Mouse (Mus musculus): ENCODE data around the gene Cisd1.
A peak's percentile ranks its signal among the peaks of the same experiment; 100 is the strongest.

Cisd1 gene

DNA sequence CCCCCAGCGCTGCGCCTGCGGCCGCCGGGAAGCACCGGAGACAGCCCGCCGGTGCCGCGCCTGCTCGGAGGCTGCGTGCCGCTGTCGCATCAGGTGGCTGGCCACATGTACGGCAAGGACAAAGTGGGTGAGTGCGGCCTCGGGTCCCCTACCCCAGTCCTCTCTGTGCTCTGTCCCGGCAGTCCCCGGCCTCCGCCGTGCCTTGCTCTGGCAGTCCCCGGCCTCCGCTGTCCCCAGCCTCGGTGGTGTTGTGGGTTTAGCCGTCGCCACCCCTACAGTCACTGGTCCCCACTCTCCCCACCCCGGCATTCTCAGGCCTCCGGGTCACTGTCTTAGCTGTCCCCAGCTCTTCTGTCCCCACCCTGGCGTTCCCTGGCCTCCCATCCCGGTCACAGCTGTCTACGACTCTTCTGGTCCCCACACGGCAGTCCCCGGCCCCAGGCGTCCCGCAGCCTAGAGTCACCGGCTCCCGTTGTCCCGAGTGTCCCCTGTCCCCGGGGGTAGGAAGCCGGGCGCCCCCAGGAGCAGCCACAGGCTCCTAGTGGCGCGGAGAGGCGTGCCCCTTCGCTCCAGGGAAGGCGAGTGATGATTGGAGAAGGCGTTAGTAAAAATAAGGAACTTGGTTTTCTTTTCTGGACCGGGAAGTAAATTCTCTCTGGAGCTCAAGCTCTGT is 3.3 kb upstream of the Cisd1 start:
- no peak for DNase-seq

DNA sequence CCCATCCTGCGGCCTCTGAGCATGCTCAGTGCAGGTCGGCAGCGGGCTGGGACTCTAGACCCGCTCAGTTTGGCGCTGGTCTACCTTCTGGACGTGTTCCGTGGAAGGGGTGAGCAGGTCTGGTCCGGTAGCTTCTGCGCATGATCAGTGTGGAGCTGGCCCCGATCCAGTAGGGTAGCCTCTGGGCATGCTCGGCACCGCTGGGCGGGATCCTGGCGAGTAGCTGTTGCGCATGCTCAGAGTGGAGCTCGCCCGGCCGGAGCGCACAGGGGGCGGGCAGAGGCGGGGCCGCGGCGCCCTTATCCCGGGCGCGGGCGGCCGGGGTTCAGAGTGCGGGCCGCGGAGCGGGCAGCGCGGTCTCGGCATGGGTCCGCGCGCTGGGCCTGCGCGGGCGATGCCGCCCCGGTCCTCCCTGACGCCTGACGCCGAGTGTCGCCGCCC is 2.8 kb upstream of the Cisd1 start, which contains the start of gene Ipmk:
Gene Ipmk (plus strand): TSS at position 255 of the 441 bp plus-strand sequence.
- peak; percentile 100 for DNase-seq

- DNase-seq, result peak in 1 of 2 experiments; percentile 87
These were observed 2.2 kb upstream of the Cisd1 start for GRCm38 (mm10) chr10:71346722-71347508.

GRCm38 (mm10) chr10:71346106-71346505 is 1.4 kb upstream of the Cisd1 start:
- no peak for DNase-seq

DNA sequence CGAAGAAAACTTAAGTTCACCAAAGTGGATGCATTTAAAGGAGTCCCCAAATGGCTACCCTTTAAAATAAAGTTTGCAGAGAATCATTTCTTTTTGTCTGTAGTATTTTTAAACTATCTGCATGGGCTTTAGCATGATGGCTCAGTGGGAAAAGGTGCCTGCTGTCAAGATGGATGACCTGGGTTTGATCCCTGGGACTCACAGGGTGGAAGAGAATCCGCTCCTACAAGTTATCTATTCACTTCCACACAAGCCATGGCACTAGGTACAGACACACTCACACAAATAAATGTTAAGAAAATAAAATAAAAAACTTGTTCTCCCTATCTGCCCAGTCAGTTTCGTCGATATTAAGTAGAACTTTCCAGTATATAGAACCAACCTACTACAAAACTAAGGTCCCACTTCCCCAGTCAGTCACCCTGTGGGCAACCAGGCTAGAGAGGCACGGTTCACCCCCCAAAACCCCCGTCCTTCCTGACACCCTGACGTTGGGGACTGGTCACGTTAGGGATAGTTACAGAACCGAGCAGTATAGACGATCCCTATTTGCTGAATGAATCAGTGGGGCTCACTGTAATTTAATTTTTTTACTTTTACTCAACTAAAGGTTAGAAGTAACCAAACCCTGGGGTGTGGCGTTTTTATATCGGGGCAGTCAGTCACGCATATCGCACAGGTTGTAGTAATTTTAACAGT is 1.0 kb downstream of the Cisd1 start:
- no peak for DNase-seq

DNA sequence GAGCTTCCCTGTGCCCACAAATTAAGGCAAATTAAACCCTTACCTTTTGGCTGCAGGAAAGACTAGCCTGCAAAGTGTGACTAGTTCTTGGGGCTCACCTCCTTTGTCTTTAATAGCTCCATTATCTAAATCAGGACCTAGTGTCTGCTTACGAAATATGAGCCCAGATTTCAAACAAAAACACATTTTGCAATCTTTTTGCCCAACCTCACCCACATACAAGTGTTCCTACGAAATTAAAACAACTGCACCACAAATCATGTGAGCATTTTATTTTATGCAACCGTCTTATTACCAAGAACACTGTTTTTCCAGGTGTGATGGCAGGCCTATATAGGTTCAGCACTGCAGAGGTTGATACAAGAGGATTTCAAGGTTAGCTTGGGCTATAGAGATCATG is 1.6 kb downstream of the Cisd1 start:
- no peak for DNase-seq

DNA sequence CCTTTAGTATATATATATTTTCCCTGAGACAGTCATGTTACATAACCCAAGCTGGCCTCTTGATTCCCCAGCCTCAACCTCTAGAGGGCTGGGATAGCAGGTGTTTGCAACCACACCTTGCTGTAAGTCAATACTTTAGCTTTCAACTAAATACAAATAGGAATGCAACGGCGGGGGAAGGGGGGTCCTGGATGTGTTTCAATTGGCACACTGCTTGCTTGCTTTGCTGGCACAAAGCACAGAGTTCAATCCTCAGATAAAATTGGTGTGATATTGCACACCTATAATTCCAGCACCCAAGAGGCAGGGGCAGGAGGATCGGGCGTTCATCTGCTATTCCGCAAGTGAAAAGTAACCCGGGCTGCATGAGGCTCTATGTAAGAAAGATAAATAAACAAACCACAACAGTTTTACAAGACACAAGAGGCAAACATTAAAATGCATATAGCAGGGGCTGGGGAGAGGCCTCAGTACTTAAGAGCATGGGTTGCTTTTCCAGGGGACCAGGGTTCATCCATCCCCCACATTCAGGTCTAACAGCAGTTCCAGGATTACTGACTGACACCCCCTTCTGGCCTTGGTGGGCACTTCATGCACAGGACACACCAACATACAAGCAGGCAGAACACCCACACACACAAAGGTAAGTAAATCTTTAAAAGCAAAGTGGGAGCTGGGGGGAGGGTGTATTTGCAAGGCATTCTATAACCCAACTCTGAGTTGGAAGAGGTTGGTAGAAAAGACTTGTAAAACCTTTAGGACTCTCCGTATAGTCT is 2.5 kb downstream of the Cisd1 start:
- DNase-seq, result peak in 1 of 2 experiments; percentile 48

GRCm38 (mm10) chr10:71341290-71341689 is 3.5 kb downstream of the Cisd1 start:
- no peak for DNase-seq

DNA sequence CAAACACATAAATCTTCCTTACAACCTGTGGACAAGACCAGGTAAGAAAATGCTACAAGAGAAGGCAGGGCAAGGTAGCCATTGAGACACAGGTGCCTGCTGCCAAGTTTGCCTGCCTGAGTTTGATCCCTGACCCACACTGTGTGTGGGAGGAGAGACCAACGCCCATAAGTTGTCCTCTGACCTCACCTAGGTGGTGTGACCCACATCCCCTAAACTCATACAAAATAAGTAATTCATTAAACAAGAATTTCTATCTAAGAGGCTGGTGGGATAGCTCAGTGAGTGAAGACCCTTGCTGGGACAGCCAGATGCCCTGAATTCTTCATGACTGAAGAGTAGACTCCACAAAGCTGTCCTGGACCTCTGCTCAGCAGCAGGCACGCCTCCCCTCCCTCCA is 4.6 kb downstream of the Cisd1 start:
- DNase-seq, result no peak

GRCm38 (mm10) chr10:71339463-71339862 is 5.3 kb downstream of the Cisd1 start:
- no peak for DNase-seq

DNA sequence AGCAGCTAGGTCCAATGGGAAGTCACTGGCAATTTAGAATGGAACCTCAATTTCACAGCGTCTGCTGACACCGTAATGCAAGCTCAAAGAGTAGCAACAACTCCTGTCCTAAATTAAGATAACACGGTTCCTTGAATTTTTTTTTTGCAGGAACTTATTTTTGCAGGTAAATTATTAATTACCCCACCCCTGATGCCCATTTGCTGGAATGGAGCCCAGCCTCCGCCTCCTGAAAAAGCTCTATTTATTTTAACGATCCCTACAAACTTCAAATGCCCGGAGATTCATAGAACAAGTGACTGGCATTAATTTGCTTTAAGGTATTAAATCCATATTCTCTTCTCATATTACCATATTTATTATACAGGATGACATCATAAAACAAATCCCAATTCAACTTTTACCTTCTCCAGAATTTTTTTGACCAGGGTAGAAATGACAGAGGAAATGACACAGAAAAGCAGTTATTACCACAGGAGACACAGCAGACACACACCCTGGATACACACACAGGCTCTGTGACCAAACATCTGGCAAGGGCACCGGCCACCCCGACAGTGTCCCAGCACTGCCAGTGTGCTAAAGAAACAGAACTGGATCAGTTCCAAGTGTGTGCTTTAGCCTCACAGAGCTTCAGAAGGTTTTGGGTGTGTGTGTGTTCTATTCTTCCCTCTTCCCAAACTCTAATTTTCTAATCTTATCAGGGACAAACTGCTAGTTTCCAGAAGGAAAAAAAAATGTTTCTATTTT is 6.4 kb downstream of the Cisd1 start:
- no peak for DNase-seq

DNA sequence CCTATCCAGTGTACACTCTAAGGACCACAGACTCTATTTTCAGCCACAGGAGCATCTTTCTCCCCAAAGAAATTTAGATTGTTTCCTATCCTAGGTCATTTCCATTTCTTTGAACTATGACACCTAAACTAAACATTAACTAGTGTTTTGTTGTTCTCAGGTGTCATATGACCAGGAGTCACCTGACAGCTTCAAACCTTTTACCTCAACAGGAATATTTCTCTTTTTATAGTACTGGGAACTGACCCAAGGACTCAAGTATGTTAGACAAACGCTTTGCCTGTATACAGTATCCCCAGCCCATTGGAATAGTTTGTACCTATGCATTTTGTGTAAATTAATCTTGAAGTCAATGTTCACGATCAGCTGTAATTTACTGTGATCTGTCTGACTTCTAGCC is 7.0 kb downstream of the Cisd1 start:
- DNase-seq, result no peak

DNA sequence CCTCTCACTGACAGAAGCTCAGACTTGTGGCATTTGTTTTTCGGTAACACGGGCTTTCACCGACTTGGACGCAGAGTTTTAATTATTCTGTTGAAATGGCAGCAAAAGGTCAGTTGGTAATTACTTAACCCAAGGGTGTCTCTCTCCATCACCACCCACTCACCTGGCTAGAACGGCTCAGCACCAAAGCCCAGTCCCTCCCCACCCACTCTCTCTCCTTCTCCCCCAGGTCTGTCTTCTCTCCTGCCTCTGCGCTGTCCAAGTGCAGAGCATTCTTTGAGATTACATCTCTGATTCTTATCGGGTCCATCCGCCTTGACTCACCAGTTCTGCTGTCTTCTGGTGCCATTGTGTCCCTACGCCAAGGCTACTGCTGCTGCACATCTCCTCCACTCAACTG is 11.9 kb downstream of the Cisd1 start:
- no peak for DNase-seq

DNA sequence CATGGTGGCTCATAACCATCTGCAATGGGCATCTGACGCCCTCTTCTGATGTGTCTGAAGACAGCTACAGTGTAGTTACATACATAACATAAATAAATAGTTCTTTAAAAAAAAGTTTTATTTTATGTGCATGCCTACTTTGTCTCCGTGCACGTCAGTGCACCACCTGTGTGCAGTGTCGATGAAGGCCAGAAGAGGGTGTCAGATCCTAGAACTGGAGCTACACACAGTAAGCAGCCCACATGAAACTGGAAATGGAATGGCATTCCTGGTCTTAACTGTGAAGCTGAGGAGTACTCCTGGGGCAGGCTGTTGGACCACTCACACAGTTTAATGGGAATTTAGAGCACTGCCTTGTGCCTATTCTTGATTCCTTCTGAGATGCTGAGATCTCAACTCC is 12.4 kb downstream of the Cisd1 start:
- DNase-seq, result no peak

GRCm38 (mm10) chr10:71331908-71332307 is 12.8 kb downstream of the Cisd1 start:
- DNase-seq, result no peak

DNA sequence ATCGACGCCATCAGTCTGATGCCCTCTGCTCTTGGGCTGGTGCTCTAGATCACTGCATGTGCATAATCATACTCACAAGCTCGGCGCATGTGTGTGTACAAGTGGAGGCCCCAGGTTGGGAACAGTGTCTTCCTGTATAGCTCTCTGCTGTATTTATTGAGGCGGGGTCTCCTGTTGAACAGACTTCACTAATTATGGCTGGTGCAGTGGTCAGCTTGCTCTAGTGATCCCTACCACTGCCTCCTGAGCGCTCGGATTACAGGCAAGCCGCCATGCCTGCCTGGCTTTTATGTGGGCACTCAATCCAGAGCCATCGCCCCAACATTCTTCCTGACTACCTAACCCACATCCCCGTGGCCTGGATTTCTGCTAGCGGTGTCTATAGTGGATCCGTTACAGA is 14.7 kb downstream of the Cisd1 start:
- DNase-seq, result no peak

DNA sequence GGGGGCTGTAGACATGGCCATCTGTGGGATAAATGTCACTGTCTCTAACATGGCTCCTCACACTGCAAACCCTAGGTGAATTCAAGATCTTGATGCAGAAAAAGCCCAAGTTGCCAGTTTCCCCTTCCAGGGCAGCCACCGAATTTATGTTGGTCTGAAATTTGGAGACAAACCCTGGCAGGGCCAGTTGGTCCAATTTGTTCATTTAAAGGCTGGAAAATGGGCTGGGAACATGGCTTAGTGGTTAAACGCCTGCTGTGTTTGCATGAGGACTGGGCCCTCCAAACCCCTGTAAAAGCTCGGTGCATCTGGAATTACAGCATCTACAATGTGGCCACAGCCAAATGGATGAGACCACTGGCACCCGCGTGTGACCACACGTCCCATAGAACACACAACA is 15.5 kb downstream of the Cisd1 start:
- no peak for DNase-seq

DNA sequence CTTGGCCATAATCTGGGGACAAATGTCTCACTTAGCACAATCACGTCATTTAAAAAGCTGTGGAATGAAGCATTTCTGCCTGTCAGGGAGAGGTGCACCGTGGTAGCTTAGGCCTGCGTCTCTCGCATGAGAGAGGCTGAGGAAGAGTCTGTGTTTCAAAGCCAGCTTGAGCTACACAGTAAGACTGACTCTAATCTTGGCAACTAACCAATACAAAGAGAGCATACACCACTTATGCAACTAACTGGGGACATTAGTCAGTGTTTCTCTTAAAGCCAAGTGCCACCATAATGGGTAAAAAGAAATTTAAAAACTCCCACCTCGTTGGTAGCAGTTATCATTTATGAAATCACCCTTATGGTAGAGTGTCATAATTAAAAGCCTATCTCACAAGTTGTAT is 15.9 kb downstream of the Cisd1 start:
- DNase-seq, result no peak

DNA sequence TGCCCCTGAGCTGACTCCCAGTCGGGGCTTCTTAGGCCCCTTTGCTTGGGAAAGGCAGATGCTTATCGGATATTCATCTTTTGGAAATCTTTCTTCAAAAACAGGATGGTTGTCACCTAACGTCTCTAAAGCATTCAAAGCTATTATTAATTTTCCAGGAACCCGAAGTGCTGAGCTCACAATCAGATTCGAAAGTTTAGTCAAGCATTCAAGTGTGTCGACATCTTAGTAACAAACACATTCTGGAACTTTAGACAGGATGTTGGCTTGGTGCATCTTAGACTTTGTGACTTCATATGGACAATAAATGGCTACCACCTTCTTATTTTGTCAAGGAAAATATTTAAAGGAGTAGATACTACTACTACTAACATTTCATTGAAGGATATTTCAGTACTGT is 16.4 kb downstream of the Cisd1 start:
- DNase-seq, result no peak

GRCm38 (mm10) chr10:71327386-71327785 is 17.4 kb downstream of the Cisd1 start:
- no peak for DNase-seq

DNA sequence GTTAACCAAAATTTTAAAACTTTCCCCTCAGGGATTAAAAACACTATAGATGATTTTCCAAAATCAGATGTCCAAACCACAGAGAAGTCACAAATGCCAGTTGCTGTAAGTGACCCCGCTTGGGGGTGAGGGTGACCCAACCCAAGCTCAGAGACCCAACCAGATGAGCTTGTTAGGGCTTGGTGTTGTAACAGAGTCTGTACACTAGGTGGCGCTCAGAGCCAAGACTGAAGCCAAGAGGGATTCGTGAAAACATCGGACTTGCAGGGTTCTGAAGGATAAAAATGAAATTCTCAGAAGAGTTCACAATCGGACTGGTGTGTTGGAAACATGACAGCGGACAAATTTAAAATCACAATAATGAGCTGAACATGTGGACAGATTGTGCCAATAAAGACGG is 18.0 kb downstream of the Cisd1 start:
- DNase-seq, result peak; percentile 83 to 85

DNA sequence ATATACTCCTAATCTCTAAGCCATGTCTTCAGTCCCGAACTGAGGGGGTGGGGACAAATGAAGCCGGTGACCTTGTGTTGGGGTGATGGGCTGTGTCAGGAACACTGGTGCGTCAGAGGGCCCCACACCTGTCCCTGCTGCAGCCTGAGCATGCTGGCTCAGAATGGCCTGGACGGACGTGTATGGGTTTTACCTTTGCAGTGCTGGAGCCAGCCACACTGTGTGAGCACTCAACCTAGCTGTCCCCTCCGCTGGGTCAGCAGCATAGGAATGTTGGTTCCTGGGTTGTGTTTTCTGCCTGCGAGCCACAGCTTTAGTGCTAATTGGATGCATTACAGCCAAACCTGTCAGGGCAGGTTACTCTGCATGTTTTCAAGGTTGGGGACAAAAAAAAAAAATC is 18.6 kb downstream of the Cisd1 start:
- no peak for DNase-seq

Measured in cerebellum, postnatal 14 days (tissue).